ENCODE assay signal across 13 mouse cellular contexts in genomic region chr12:16504244-16504643, GRCm38 (mm10).
DNase-seq lines count a peak whose midpoint lies in the region; TF ChIP-seq lines count a peak whose summit lies in the region.
"Had no signal": no experiment of that assay in that cellular context is flagged by ENCODE, and none has a peak within 500 bp of the region (broad histone marks: within the 10 kb centered on the region; RNA-seq: fewer than 3 reads in every experiment).

No protein-coding gene starts in this region.

- dilution Hi-C loops in CH12.LX (cut with MboI; ENCODE audit: extremely low pct_ligation_motif_present, extremely low pct_unique_long_range_greater_than_20kb, low sequenced_read_pairs): no loop called here

- TF ChIP-seq EP300 in CH12.LX (IDR thresholded peaks at IDR 0.05; ENCODE audit: low read length): no peak

- no peak overlapping the region for H3K4me3 ChIP-seq in left cerebral cortex, adult 2 months
- H3K4me3 ChIP-seq in CH12.LX (replicated peaks in 1 of 3; ENCODE audit: low read depth in 2 of 3, low read length in 2 of 3, poor library complexity in 1 of 3): no peak overlapping the region
- H3K4me3 ChIP-seq: intestine, embryonic 15.5 days; liver, embryonic 15.5 days had no signal

- H3K4me1 ChIP-seq in CH12.LX (ENCODE audit: control insufficient read depth in 1 of 2, insufficient read depth in 2 of 2): peaks cover 9 to 37% of the 10 kb centered on the region in 2 experiments
- H3K4me1 ChIP-seq: intestine, embryonic 15.5 days; liver, embryonic 15.5 days had no signal

- H3K36me3 ChIP-seq in CH12.LX (replicated peaks in 1 of 2; ENCODE audit: control insufficient read depth in 1 of 2, insufficient read depth in 1 of 2, low read length in 1 of 2): no peaks in the 10 kb centered on the region
- H3K36me3 ChIP-seq: intestine, embryonic 15.5 days; liver, embryonic 15.5 days had no signal

- no peak for DNase-seq in left cerebral cortex, adult 2 months (ENCODE audit: extremely low spot score in 1 of 2, low spot score in 2 of 2)
- no peak for DNase-seq in left cerebral cortex, adult 8-10 months (ENCODE audit: low spot score in 2 of 2)
- DNase-seq in CH12.LX (ENCODE audit: extremely low read depth): no peak
- DNase-seq in ES-CJ7 (ENCODE audit: low read depth, low spot score): peak; percentile 48
- peak; percentile 33 for DNase-seq in induced T-regulatory cell, adult 2 months (ENCODE audit: low read depth)
- DNase-seq in frontal cortex, adult 2 months (ENCODE audit: extremely low spot score in 1 of 2, low spot score in 1 of 2): no peak
- DNase-seq in right cerebral cortex, postnatal 36 days (ENCODE audit: low spot score in 2 of 2): no peak
- DNase-seq: adrenal gland, postnatal 14 days; cerebellum, adult 11 months; heart, postnatal 36 days; thymus, postnatal 25 days had no signal

- peaks cover 6% of the 10 kb centered on the region for H3K9me3 ChIP-seq in CH12.LX (replicated peaks; ENCODE audit: low read length)
- H3K9me3 ChIP-seq: intestine, embryonic 15.5 days; liver, embryonic 15.5 days had no signal

- in situ Hi-C loops in CH12.LX (cut with MboI; ENCODE audit: low pct_ligation_motif_present, low pct_unique_long_range_greater_than_20kb, low sequenced_read_pairs): no loop called here

- intact Hi-C loops in left cerebral cortex, adult 2 months (cut with DNase I): no loop called here

- H3K9ac ChIP-seq in CH12.LX (ENCODE audit: insufficient read depth, low read depth): no peak overlapping the region
- H3K9ac ChIP-seq: intestine, embryonic 15.5 days; liver, embryonic 15.5 days had no signal

- no peak overlapping the region for H3K4me2 ChIP-seq in CH12.LX (ENCODE audit: insufficient read depth, low read depth, poor library complexity, severe bottlenecking)
- H3K4me2 ChIP-seq: intestine, embryonic 15.5 days; liver, embryonic 15.5 days had no signal

- H3K27ac ChIP-seq in left cerebral cortex, adult 2 months: no peak overlapping the region
- H3K27ac ChIP-seq in CH12.LX (ENCODE audit: insufficient read depth, low read depth): no peak overlapping the region
- H3K27ac ChIP-seq: intestine, embryonic 15.5 days; liver, embryonic 15.5 days had no signal

- no peaks in the 10 kb centered on the region for H3K79me2 ChIP-seq in CH12.LX (replicated peaks; ENCODE audit: control insufficient read depth, extremely low read depth, insufficient read depth, poor library complexity, severe bottlenecking)

- H3K27me3 ChIP-seq in CH12.LX (replicated peaks): no peaks in the 10 kb centered on the region
- H3K27me3 ChIP-seq: intestine, embryonic 15.5 days; liver, embryonic 15.5 days had no signal

- TF ChIP-seq CTCF in left cerebral cortex, adult 2 months (IDR thresholded peaks at IDR 0.05): peak; percentile 25
- TF ChIP-seq CTCF in CH12.LX (conservative IDR thresholded peaks at IDR 0.05 in 1 of 2, IDR thresholded peaks at IDR 0.05 in 1 of 2; ENCODE audit: low read depth in 2 of 2, low read length in 2 of 2): peak in 1 of 2 experiments; percentile 43; a peak in 2 of 4 replicates

- peak; percentile 43 for TF ChIP-seq RAD21 in CH12.LX (IDR thresholded peaks at IDR 0.05; ENCODE audit: low read depth, low read length)

- no peak for TF ChIP-seq POLR2A in CH12.LX (IDR thresholded peaks at IDR 0.05; ENCODE audit: low read depth, low read length)

TF ChIP-seq in CH12.LX, 34 proteins besides CTCF, POLR2A, EP300 and RAD21:
- TF ChIP-seq ZKSCAN1 (IDR thresholded peaks at IDR 0.05; ENCODE audit: borderline replicate concordance, low read depth, low read length): no peak
- no peak for TF ChIP-seq MAZ (IDR thresholded peaks at IDR 0.05; ENCODE audit: low read depth, low read length)
- TF ChIP-seq SMC3 (IDR thresholded peaks at IDR 0.05; ENCODE audit: low read depth, low read length): peak; percentile 43

Comparison
In these comparisons a context has a peak if more than half of its experiments do, and no peak if none do; other contexts are left out.
1. DNase-seq: peak in ES-CJ7 (single experiment) and induced T-regulatory cell, adult 2 months (single experiment); none in left cerebral cortex, adult 2 months (0 of 2), left cerebral cortex, adult 8-10 months (0 of 2), CH12.LX (single experiment), frontal cortex, adult 2 months (0 of 2) and right cerebral cortex, postnatal 36 days (0 of 2).